Mouse (Mus musculus): ENCODE results near the gene Uqcrq. TPM values are rescaled to one million over a fixed set of nuclear protein-coding genes. Genes with fewer than 3 reads are reported as not detected.

The Uqcrq gene
- 1,453 and 1,461 TPM in 2 replicates for polyA plus RNA-seq (2015; fragmentation: Nextera tagmentation; extraction: Ambion mirVana)

- peak; percentile 89 for ATAC-seq
- peak; percentile 99 for DNase-seq
- Histone ChIP-seq H3K4me1 (ENCODE audit: insufficient read depth) (peaks cover 35% of the 10 kb centered on the region), H3K27me3 (ENCODE audit: insufficient read depth, low read length) (no peaks in the 10 kb centered on the region), H3K4me3 (ENCODE audit: low read depth, low read length) (peak within 1 kb of the TSS; percentile 92), H3K4me2 (ENCODE audit: low read depth, low read length) (peak within 1 kb of the TSS; percentile 76), H3K27ac (ENCODE audit: low read depth) (peak within 1 kb of the TSS; percentile 98), H3K36me3 (replicated peaks; ENCODE audit: insufficient read depth, low read length) (peaks cover 9% of the 10 kb centered on the region), H3K9me3 (ENCODE audit: low read length) (no peaks in the 10 kb centered on the region), H3K9ac (replicated peaks) (peak within 1 kb of the TSS; percentile 92)
- TF ChIP-seq EP300 (IDR thresholded peaks at IDR 0.05; ENCODE audit: low read depth) (peak; percentile 83), CTCF (IDR thresholded peaks at IDR 0.05; ENCODE audit: low read depth) (no peak; the same call in 1 of the 2 replicates)
- WGBS (ENCODE audit: insufficient replicate concordance): under 1% methylated on average over 44 of the region's 44 CpGs
Measured at GRCm38 (mm10) chr11:53430670-53431346, at the start of gene Uqcrq, which contains the start of gene Gdf9. Gene Uqcrq (minus strand): TSS chr11:53430831. Gene Gdf9 (plus strand): TSS chr11:53431023.

GRCm38 (mm10) chr11:53479783-53480301, 49.2 kb upstream of the Uqcrq start, which contains the start of the genes Gm9945 and Sowaha:
Gene Gm9945 (plus strand): TSS chr11:53480166.
Gene Sowaha (minus strand): TSS chr11:53480274.
- Histone ChIP-seq H3K9me3 (ENCODE audit: low read length) (no peaks in the 10 kb centered on the region), H3K4me2 (ENCODE audit: low read depth, low read length) (peak within 1 kb of the TSS; percentile 79), H3K27me3 (ENCODE audit: insufficient read depth, low read length) (peaks cover 48% of the 10 kb centered on the region), H3K9ac (replicated peaks) (peak within 1 kb of the TSS; percentile 61), H3K27ac (ENCODE audit: low read depth) (peak within 1 kb of the TSS; percentile 87), H3K4me3 (ENCODE audit: low read depth, low read length) (peak within 1 kb of the TSS; percentile 69), H3K4me1 (ENCODE audit: insufficient read depth) (peaks cover 18% of the 10 kb centered on the region), H3K36me3 (replicated peaks; ENCODE audit: insufficient read depth, low read length) (no peaks in the 10 kb centered on the region; the same call in 1 of the 2 replicates)
- ATAC-seq: peak; percentile 63
- TF ChIP-seq CTCF (IDR thresholded peaks at IDR 0.05; ENCODE audit: low read depth) (0 out of 2 replicates have a peak, but pooled peaks have one; percentile 29), EP300 (IDR thresholded peaks at IDR 0.05; ENCODE audit: low read depth) (no peak)
- peak; percentile 63 for DNase-seq
- WGBS (ENCODE audit: insufficient replicate concordance): 3% methylated on average over 38 of the region's 40 CpGs

- H3K27ac ChIP-seq (ENCODE audit: low read depth): peak overlapping the region; percentile 87
- peak overlapping the region; percentile 61 for H3K9ac ChIP-seq (replicated peaks)
- DNase-seq (no peak), ATAC-seq (peak; percentile 2; the same call in 1 of the 2 replicates)
- H3K4me1 ChIP-seq (ENCODE audit: insufficient read depth): peaks cover 18% of the 10 kb centered on the region
- no peaks in the 10 kb centered on the region for H3K9me3 ChIP-seq (ENCODE audit: low read length)
- WGBS (ENCODE audit: insufficient replicate concordance): 2% methylated on average over 60 of the region's 62 CpGs
- peak overlapping the region; percentile 79 for H3K4me2 ChIP-seq (ENCODE audit: low read depth, low read length)
- peak overlapping the region; percentile 69 for H3K4me3 ChIP-seq (ENCODE audit: low read depth, low read length)
- no peaks in the 10 kb centered on the region; the same call in 1 of the 2 replicates for H3K36me3 ChIP-seq (replicated peaks; ENCODE audit: insufficient read depth, low read length)
- TF ChIP-seq CTCF (IDR thresholded peaks at IDR 0.05; ENCODE audit: low read depth) (no peak), EP300 (IDR thresholded peaks at IDR 0.05; ENCODE audit: low read depth) (no peak)
- H3K27me3 ChIP-seq (ENCODE audit: insufficient read depth, low read length): peaks cover 54% of the 10 kb centered on the region
Measured at GRCm38 (mm10) chr11:53479171-53479782, 48.6 kb upstream of the Uqcrq start.

DNA sequence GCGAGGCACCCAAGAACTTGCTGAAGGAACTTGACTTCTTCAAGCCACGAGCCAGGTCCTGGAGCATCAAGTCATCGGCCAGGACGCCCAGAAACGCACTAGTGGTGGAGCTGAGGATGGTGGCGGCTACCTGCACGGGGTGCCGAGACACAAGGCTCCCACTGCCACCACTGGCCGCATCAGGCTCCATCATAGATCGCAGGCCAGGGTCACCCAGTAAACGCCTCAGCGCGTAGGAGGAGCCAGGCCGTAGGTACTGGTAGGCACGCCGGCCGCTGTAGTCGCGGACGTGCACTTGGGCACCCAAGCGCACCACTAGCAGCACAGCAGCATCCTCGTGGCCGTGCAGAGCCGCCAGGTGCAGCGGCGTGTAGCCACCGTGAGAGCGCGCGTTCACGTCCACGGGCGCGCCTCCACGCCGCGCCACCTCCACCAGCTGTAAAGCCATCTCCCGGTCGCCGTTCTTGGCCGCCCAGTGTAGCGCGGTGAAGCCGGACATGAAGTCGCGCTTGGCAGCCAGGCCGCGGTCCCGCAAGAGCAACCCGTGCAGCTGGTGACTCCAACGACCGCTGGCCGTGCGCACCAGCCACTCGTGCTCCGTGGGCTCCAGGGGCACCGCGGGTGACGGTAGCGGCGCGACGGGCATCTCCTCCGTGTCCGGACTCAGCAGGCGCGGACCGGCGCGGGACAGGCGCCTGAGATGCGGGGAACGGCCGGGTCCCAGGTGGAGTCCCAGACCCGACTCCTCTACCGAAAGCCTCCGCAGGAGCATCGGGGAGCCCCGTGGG, 47.9 kb upstream of the Uqcrq start:
- ATAC-seq (no peak), DNase-seq (peak; percentile 51)
- Histone ChIP-seq H3K4me3 (ENCODE audit: low read depth, low read length) (peak overlapping the region; percentile 69), H3K9ac (replicated peaks) (peak overlapping the region; percentile 61), H3K36me3 (replicated peaks; ENCODE audit: insufficient read depth, low read length) (no peaks in the 10 kb centered on the region; the same call in 1 of the 2 replicates), H3K9me3 (ENCODE audit: low read length) (no peaks in the 10 kb centered on the region), H3K4me1 (ENCODE audit: insufficient read depth) (peaks cover 18% of the 10 kb centered on the region), H3K27me3 (ENCODE audit: insufficient read depth, low read length) (peaks cover 60% of the 10 kb centered on the region), H3K27ac (ENCODE audit: low read depth) (no peak overlapping the region), H3K4me2 (ENCODE audit: low read depth, low read length) (peak overlapping the region; percentile 79)
- TF ChIP-seq EP300 (IDR thresholded peaks at IDR 0.05; ENCODE audit: low read depth) (no peak), CTCF (IDR thresholded peaks at IDR 0.05; ENCODE audit: low read depth) (no peak)
- 7% methylated on average over 77 of the region's 79 CpGs for WGBS (ENCODE audit: insufficient replicate concordance)

DNA sequence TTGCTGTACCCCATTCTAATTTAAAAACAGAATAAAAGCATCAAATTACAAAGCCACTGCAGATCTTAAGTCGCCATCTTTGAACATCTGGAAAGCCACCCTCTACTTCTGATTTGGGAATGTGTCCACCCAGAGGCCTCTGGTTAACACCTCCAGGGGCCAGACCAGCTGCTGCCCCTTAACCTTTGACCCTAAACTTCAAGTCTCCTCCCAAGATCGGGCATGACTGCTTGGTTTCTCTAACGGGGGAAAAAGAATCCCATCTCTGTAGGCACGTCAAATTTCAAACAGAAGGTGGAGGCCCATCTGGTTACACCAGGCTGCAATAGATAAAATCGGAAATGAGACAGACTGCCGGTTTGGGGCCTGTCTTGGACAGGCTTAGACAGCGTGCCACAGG, 47.2 kb upstream of the Uqcrq start:
- Histone ChIP-seq H3K4me1 (ENCODE audit: insufficient read depth) (peaks cover 18% of the 10 kb centered on the region), H3K4me2 (ENCODE audit: low read depth, low read length) (peak overlapping the region; percentile 79), H3K9ac (replicated peaks) (no peak overlapping the region; the same call in 1 of the 2 replicates), H3K27me3 (ENCODE audit: insufficient read depth, low read length) (peaks cover 60% of the 10 kb centered on the region), H3K9me3 (ENCODE audit: low read length) (no peaks in the 10 kb centered on the region), H3K36me3 (replicated peaks; ENCODE audit: insufficient read depth, low read length) (no peaks in the 10 kb centered on the region; the same call in 1 of the 2 replicates), H3K27ac (ENCODE audit: low read depth) (no peak overlapping the region), H3K4me3 (ENCODE audit: low read depth, low read length) (peak overlapping the region; percentile 69)
- ATAC-seq: no peak
- no peak for DNase-seq
- no peak for TF ChIP-seq EP300 (IDR thresholded peaks at IDR 0.05; ENCODE audit: low read depth)
- no peak for TF ChIP-seq CTCF (IDR thresholded peaks at IDR 0.05; ENCODE audit: low read depth)
- 43% methylated on average over 7 of the region's 7 CpGs for WGBS (ENCODE audit: insufficient replicate concordance)

Data from liver, postnatal 0 days (tissue).